Mouse (Mus musculus): ENCODE measurements at regions not wholly inside any gene's neighbourhood (a gene's known extent, or its start where the extent isn't known, plus 50 kb on each side); places are given as distances from the start of the nearest gene placed in this dataset.
"Not testable (repeated sequence)": the region's sequence is repeated elsewhere in the genome, so short reads cannot be mapped to it uniquely, and the experiment has no call there.

DNA sequence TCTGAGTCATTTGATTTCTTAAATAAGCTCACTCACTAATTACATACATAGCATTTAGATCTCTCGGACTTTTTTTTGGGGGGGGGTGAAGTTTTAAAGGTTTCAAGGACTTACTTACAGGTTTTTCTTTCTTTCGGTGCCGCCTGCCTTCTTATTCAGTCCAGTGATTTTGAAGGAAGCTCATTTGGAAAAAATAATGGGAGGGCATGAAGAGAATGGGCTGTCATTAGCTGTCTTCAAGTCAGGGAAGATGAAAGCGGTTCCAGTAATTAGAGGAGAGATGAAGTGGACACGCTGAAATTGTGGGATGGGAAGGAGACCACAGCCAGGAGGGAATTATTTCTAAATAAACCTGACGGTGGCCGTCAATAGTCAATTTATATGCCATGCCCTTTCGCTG lies 108.6 kb upstream of the Klf3 start:
- no peak for DNase-seq (ENCODE audit: low spot score in 2 of 2)

DNA sequence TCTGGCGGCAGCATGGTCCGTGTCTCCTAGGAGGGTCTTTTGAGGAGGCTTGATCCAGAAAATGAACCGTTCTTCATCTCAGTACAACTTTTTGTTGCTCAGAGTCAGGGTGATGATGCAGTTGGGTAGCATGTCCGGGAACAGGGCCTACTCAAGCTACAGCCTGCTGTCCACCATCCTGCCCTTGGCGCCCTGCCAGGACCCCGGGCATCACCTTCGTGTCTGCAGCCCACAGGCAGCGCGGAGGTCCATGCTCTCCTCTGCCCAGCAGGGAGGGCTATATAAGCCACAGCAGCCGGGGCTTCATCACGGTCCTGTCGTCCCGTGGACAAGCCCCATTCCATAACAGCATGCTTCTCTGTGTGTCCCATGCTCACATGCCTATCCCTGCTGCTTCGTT lies 107.1 kb upstream of the Klf3 start:
- DNase-seq (ENCODE audit: low spot score in 2 of 2) = no peak

DNA sequence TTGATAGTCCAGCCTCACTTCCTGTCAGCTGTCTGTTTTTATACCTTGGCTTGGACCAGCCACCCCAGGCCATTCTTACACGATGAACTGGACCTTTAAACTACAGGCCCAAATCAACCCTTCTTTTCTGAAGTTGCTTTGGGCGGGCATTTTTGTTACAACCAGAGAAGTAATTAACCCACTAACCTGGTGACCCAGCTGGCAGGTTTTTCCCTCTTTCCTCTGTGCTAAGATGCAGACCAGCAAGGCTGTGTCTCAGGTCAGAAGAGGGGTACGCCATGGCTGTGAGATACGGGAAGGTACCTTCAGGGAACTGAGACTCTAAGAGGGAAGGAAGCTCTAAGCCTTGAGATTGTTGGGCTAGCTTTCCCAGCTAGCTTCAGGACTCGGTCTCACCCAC lies 105.7 kb upstream of the Klf3 start:
- no peak for DNase-seq (ENCODE audit: low spot score in 2 of 2)

DNA sequence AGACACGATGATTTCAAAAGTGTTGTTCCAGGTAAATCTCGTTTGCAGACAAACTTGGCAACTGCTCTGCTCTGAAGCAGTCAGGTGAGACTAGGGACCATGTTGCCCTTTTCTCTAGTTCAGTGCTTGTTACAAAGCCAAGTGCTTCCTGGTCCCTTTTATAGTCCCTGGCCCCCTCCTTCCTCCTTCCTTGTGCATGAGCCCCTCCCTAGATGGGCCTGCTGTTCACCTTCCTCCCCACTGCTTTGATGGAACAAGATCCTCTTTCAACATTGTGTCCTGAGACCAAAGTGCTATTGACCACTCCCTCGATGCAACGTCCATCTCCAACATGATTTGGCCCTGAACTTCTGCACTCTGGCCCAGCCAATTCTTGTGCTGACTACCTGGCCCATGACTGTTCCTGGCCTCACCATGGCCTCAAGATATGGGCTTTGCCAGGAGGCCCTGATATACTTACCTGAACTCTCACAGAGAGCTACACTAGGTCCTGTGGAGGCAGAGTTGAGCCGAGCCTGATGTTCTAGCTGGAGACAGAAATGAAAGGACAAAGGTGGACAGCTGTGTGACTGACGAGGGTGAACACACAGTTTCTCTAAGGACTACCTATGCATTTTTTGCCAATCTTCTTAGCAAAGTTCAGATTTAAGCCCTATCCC lies 104.6 kb upstream of the Klf3 start:
- no peak for DNase-seq (ENCODE audit: low spot score in 2 of 2)

DNA sequence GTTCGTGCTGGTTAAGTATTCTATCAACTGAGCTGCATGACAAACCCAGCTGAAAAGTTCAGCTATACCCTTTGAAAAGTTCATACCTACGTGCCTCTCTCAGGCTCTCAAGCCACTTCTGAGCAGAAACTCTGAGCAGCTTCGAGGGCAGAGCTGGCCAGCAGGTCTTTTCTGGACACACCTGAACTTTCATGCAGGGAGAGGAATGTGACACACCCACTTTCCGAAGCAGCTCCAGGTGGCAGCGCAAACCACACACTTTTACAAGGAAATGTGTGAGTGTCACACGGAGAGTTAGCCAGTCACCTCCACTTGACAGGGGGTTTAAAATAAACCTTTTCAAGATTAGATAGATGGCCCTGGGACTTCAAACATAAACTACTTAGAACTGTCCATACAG lies 103.2 kb upstream of the Klf3 start:
- DNase-seq (ENCODE audit: low spot score in 2 of 2) = no peak

DNA sequence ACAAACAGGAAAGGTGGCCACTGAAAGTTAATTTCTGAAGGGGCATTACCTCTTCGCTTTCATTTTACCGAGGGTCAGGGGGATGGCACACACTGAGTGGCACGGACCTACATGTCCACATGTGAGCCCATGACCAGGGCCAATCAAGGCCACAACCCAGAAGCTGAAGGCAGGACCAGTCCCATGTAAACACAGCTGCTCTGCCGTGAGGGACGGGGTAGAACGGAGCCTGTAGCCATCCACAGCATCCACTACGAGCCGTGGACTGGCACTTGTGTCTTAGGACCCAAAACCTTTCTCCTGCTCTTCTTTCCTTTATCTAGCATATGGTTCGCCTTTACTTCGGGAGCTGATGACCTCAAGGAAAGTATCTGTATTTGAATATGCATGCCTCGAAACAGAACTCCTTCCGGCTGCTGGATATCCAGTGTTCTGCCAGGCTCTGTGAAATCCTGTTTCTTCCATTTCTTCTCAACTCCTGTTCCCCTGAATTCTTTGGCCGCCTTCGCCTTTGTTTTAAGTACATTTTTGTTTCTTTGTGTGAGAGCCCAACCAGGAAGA lies 101.9 kb upstream of the Klf3 start:
- no peak for DNase-seq (ENCODE audit: low spot score in 2 of 2)

DNA sequence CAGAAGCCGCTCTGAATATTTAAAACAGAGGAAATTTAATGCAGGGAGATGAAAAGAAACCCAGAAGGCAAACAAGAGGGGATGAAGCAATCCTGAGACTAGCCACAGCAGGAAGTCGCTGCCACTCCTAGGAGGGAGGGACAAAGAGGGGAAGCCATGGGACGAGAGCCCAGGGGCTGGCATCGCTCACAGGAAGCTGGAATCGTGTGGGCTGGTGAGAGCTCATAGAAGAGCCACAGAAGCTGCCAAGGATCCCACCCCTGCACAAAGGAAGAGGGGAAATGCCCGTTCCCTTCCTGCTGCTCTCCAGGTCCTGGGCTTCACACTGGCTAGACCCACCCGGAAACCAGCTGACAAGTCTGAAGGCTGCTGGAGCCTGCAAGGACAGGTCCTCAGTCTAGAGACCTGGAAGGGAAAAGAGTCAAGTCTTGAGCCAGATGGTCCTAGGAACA lies 101.4 kb upstream of the Klf3 start:
- DNase-seq (ENCODE audit: low spot score in 2 of 2) = peak; percentile 29 to 38

DNA sequence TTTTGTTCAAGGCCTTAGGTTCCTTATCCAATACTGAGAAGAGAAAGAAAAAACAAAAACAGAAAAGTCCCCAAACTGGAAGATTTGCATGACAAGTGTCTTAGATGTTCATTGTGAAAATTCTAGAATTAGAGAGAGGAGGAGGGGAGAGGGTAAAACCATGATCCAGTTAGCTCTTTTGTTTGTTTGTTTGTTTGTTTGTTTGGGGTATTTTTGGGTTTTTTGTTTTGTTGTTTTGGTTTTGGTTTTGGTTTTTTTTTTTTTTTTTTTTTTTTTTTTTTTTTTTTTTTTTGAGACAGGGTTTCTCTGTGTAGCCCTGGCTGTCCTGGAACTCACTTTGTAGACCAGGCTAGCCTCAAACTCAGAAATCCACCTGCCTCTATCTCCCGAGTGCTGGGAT lies 100.8 kb upstream of the Klf3 start:
- DNase-seq (ENCODE audit: low spot score in 2 of 2) = not testable (repeated sequence)

DNA sequence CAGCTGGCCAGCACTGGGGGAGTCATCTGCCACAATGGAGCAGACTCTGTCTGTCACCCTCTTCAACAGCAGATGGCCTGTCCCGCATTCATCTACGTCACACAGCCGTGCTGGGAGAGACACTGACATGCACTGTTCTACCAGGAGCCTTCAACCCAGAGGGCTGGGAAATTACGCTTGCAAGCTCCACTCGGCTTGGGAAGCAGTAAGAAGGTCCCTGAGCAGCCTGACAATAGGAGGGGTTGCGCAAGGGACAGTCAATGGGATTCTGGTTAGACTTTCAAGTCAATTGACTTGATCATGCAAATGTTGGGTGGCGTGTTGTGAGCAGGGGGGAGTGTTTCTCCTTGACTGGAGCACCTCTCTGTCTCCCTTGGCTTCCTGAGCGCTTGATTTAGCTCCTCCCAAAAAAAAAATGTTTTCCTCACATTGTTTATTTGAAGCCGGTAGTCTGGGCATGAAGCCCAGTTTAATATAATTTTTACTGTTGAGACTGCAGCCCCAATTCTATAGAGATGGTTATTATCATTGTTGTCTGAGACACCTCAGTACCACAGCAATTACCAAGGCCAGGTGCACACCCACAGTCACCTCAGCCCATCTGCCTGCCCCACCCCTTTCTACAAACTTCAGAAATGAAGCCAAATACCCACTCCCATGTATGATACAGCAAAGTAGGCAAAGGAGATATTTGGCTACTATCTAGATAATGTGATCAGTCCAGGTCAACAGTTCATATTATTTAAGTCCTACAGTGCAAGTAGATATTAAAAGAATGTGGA lies 99.9 kb upstream of the Klf3 start:
- peak; percentile 16 to 19 for DNase-seq (ENCODE audit: low spot score in 2 of 2)

DNA sequence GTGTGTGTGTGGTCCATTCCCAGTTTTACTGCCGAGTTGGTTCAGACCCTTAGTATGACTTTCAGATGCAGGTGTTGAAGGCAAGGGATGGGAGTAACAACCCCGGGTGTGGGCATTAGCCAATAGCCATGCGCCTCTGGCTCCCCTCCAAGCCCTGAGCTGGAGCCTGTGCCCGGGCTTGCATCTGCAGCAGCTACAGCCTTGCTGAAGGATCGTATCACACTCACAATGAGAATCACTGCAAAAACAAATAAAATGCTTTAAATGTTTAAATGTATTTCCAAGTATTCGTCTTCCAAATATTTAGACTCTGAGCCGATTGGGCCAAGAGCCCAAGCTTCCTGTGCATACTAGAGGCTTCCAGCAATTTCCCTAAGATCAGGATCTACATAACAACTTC lies 99.0 kb upstream of the Klf3 start:
- no peak for DNase-seq (ENCODE audit: low spot score in 2 of 2)

DNA sequence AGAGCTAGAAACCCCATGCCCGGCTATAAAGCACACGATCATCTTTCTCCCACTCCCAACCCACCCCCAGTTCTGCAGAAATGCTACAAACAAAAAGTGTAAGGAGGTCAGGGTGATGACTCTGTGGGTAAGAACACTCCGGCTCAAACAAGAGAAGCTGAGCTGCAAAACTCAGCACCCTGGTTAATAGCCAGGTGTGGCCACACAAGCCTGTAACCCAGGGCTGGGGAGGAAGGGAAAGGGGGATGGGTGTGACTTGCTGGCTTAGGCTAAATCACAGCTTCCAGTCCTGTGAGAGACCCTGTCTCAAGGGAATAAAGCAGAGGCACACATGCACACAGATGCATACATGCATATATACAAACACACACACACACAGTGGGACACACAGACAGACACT lies 96.6 kb upstream of the Klf3 start:
- DNase-seq (ENCODE audit: low spot score in 2 of 2) = no peak

DNA sequence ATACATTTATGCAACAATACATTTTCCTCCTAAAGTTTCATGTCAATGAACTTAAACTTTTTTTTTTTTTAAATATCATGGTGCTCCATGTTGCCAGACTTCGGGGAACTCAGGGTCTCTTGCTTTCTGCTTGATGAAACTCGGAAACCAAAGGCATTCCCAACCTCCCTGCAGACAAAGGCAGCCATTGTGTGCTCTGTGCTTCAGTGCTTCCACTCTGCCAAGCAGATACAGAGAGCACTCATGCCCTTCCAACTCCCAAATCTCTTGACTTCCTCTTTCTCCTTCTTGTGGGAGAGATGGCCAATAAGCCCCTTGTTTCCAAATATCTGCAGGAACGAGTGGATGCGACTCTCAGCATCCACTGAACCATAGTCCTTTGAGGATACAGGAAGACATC lies 94.0 kb upstream of the Klf3 start:
- DNase-seq (ENCODE audit: low spot score in 2 of 2) = no peak

DNA sequence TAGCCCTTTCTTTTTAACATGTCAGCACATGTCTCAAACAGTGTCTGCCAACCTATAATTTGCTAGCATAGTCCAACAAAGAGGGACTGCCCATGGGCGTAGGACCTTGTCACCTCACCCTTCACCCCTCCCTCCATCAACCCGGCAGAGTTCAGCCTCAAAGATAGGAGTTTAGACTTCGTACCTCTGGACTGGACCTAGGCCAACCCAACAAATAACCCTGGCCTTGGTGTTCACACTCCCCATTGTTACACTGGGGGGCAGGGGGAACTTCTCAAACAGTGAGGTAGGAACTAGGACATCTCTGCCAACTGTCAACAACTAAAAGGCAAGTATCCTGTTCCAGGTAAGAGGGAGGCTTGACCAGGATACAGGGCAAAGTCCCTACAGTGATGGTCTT lies 93.0 kb upstream of the Klf3 start:
- no peak for DNase-seq (ENCODE audit: low spot score in 2 of 2)

DNA sequence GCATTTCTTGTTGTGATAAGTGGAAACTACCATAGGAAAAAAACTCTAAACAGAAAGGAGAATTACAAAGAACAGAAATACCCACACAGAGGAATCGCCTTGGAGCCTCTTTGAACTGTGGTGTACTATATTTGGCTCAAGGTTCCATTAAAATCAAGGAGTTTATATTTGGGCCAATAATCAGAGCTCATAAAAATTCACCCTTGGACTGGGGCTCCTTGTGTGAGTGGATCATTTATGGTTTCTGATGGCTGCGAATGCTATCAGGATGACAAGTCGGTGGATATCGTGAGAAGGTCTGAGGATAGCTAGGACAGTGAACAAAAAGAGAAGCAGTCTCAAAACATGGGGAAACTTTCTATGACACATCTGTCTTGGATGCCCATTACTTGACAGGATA lies 92.2 kb upstream of the Klf3 start:
- no peak for DNase-seq (ENCODE audit: low spot score in 2 of 2)

DNA sequence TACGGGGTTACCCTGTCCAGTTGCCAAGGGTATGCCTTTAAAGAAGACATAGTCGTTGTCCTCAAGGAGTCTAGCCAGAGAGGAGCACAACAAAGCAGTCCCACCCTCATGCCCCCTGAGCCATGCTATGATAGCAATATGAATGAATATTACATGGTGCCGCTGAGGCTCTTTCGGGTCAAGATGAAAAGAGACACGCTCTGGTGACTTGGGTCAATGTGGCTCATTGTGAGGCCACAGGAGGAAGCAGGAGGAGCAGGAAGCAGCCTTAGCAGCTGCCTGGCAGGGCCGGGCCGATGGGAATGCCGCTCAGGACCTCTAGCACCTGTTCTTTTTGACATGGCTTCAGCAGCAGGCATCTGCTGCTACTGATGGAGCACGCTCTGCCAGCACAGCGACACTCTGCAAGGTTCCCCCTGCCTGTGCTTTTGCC lies 89.0 kb upstream of the Klf3 start:
- DNase-seq (ENCODE audit: low spot score in 2 of 2) = no peak

DNA sequence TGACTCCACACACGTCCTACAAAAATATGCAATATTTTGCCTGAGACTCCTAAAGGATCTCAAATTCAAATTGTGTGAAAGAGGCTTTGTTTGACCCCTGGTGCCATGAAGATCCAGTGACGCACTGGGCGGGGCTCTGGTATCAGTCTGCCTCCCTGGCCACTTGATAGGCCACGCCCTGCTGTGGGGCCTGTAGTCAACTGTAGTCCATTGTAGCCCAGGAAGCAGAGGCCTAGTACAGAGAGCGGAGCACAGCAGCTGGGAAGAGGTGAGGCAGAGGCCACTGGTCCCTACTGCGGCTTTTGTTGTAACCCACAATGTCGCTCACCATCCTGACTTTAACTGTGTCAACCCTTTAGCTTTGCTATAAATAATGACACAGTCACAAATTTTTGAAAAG lies 88.5 kb upstream of the Klf3 start:
- DNase-seq (ENCODE audit: low spot score in 2 of 2) = no peak

DNA sequence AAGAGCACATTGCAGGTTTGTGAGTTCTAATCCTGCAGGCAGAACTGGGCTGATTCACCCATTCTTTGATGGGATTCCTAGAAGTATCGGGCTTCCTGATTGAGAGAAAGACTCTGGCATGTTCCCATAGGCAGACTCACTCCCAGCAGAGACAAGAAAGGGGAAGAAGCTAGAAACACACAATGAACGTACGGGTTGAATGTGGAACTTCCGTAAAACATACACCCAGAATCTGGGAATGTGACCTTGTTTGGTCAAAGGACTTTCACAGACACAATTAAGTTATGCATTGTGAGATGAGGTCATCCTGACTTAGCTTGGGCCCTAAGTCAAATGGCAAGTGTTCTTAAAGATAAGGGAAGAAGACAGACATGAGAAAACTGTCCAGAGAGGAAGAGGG lies 86.6 kb upstream of the Klf3 start:
- DNase-seq (ENCODE audit: low spot score in 2 of 2) = no peak

DNA sequence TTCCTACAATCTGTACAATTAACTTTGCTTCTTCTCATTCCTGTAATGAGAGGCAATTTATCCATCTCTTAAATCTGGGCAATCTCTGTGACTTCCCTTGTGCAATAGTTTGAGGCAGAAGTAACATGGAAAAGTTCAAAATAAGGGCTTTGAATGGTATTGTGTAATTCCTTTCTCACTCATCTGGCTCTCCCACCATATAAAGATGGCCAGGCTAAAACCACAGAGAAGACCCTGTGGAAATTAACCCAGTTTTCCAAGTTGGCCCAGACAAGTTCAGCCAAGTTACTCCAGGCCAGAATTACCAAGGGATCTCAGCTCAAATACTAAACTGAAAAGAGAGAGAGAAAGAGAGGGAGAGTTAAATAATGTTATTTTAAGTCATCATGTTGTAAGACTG lies 81.0 kb upstream of the Klf3 start:
- DNase-seq (ENCODE audit: low spot score in 2 of 2) = no peak

DNA sequence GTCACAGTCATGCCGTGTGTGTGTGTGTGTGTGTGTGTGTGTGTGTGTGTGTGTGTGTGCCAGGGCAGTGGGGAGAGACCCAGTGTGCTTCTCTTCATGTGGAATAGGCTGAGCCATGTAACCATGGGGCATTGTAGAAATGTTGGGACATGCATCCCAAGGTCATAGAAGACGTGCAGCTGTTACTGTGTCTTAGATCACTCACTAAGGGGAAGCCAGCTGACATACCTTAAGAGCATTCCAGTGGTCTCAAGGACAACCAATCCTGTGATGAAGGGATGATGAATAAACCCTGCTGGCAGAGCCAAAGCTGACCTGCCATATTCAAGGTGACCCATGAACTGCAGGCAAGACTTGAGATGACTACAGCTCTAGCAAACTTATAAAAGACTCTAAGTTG lies 75.3 kb upstream of the Klf3 start:
- DNase-seq (ENCODE audit: low spot score in 2 of 2) = no peak

DNA sequence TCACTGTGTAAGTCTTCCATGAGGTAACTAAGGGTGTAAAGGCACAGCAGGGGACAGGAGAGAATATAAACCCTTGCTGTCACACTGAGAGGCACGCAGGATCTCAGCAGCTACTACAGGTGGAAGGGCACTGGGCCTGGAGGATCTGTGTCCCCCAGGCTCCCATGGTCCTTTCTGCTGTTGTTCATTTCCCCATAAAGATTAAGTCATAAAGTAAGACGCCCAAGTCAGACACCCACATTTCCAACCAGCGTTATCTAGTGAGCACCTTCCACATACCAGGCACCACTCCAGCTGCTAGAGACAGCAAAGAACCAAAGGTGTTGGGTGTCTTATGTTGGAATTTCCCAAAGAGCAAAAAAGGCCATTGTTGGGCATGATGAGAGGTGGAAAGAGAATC lies 70.8 kb upstream of the Klf3 start:
- DNase-seq (ENCODE audit: low spot score in 2 of 2) = no peak

DNA sequence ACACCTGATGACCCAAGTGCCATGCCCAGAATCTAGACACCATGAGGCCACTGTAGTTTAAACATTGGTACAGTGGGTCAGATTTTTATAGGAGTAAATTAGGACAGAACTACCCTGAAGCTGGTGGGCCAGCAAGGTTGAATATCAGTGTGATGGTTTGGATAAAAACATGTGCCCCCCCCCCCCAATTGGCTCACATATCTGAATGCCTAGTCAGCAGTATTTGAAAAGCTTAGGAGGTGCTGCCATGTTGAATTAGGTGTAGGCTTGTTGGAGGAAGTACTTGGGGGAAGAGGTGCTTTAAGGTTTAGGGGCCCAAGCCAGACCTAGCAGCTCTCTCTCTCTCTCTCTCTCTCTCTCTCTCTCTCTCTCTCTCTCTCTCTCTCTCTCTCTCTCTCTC lies 66.2 kb upstream of the Klf3 start:
- no peak for DNase-seq (ENCODE audit: low spot score in 2 of 2)

DNA sequence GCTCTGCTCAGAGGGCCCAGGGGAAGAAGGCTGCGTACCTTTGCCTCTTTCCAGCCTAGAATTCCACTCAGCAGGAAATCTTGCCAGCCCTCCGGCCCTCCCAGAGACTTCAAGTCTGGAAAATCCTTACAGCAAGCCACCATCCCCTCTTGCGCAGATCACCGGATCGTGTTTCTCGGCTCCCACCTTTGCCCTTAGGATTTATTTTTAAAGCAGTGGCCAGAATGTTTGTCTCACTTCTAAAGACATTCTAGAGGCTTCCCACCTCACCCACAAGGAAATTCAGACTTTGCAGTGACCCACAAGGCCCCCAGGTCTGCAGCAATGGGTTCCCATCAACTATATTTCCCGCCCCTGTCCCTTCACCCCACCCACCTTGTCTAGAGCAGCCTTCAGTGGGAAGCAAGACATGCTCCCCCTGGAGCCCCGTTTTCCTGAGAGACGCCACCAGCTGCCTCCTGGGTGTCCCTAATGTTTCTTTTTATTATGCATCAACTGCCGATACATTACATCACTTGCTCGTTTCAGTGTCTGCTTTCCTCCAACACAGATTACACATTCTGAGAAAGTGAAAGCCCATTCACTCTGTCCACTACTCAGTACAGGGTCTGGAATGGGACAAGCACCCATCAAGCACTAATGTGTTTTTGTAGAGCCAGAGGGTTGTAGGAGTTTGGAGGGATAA lies 65.0 kb upstream of the Klf3 start:
- no peak for DNase-seq (ENCODE audit: low spot score in 2 of 2)

Measured in frontal cortex, postnatal 25 days (tissue).